ENCODE assay signal across 14 mouse cellular contexts in genomic region chr1:68780653-68781052, GRCm38 (mm10).
DNase-seq lines count a peak whose midpoint lies in the region; ATAC-seq and TF ChIP-seq lines count a peak whose summit lies in the region.
"Had no signal": no experiment of that assay in that cellular context is flagged by ENCODE, and none has a peak within 500 bp of the region (broad histone marks: within the 10 kb centered on the region; RNA-seq: fewer than 3 reads in every experiment).

No protein-coding gene starts in this region.

- ATAC-seq in embryonic facial prominence, embryonic 14.5 days (ENCODE audit: low read depth), result no peak
- ATAC-seq in lung, embryonic 15.5 days (ENCODE audit: borderline replicate concordance, extremely low read depth, low FRiP score, low TSS enrichment), result no peak; the same call in 1 of the 2 replicates
- no peak for ATAC-seq in neural tube, embryonic 15.5 days (ENCODE audit: low FRiP score)
- ATAC-seq: inflammation-experienced regulatory T-cells, adult 6 months; midbrain, embryonic 15.5 days had no signal

- 20% methylated on average over 2 of the region's 2 CpGs for WGBS in embryonic facial prominence, embryonic 14.5 days
- WGBS in embryonic facial prominence, embryonic 10.5 days, result 41% methylated on average over 2 of the region's 2 CpGs
- WGBS in lung, embryonic 15.5 days, result 9% methylated on average over 2 of the region's 2 CpGs
- WGBS in neural tube, embryonic 15.5 days, result 29% methylated on average over 2 of the region's 2 CpGs

- no peak overlapping the region for H3K4me2 ChIP-seq in embryonic facial prominence, embryonic 14.5 days (ENCODE audit: low read depth, low read length)
- no peak overlapping the region; the same call in 1 of the 2 replicates for H3K4me2 ChIP-seq in lung, embryonic 15.5 days
- H3K4me2 ChIP-seq in neural tube, embryonic 15.5 days, result no peak overlapping the region
- H3K4me2 ChIP-seq: midbrain, embryonic 15.5 days had no signal

- DNase-seq in embryonic facial prominence, embryonic 14.5 days (ENCODE audit: low spot score), result peak; percentile 6
- DNase-seq in embryonic facial prominence, embryonic 10.5 days (ENCODE audit: low spot score), result no peak
- DNase-seq in heart, postnatal 10 days, result peak; percentile 12 to 18
- DNase-seq in heart, adult 9 months (ENCODE audit: low spot score in 2 of 2), result no peak
- DNase-seq in lung, postnatal 10 days, result no peak
- DNase-seq: adrenal gland, postnatal 10 days; cerebellum, adult 8-10 months had no signal

- H3K9ac ChIP-seq in embryonic facial prominence, embryonic 14.5 days (ENCODE audit: low read depth, low read length), result no peak overlapping the region
- no peak overlapping the region for H3K9ac ChIP-seq in lung, embryonic 15.5 days
- H3K9ac ChIP-seq in neural tube, embryonic 15.5 days (replicated peaks), result no peak overlapping the region
- H3K9ac ChIP-seq: liver, embryonic 14.5 days; midbrain, embryonic 15.5 days had no signal

- H3K4me3 ChIP-seq in embryonic facial prominence, embryonic 14.5 days (ENCODE audit: low read depth, low read length), result no peak overlapping the region
- H3K4me3 ChIP-seq in embryonic facial prominence, embryonic 10.5 days, result no peak overlapping the region
- no peak overlapping the region for H3K4me3 ChIP-seq in lung, embryonic 15.5 days
- no peak overlapping the region for H3K4me3 ChIP-seq in embryonic fibroblast, embryonic 13.5 days (ENCODE audit: insufficient read depth, low read length)
- no peak overlapping the region for H3K4me3 ChIP-seq in neural tube, embryonic 15.5 days (replicated peaks)
- H3K4me3 ChIP-seq: hindbrain, embryonic 10.5 days; midbrain, embryonic 15.5 days had no signal

- TF ChIP-seq POLR2A in embryonic fibroblast, embryonic 13.5 days (IDR thresholded peaks at IDR 0.05; ENCODE audit: low read depth, low read length), result no peak

- no peaks in the 10 kb centered on the region for H3K36me3 ChIP-seq in embryonic facial prominence, embryonic 14.5 days (ENCODE audit: control insufficient read depth, insufficient read depth, low read length)
- no peaks in the 10 kb centered on the region for H3K36me3 ChIP-seq in embryonic facial prominence, embryonic 10.5 days (replicated peaks)
- no peaks in the 10 kb centered on the region for H3K36me3 ChIP-seq in lung, embryonic 15.5 days
- no peaks in the 10 kb centered on the region for H3K36me3 ChIP-seq in neural tube, embryonic 15.5 days
- H3K36me3 ChIP-seq: hindbrain, embryonic 10.5 days; midbrain, embryonic 15.5 days had no signal

- TF ChIP-seq CTCF in embryonic fibroblast, embryonic 13.5 days (IDR thresholded peaks at IDR 0.05; ENCODE audit: borderline replicate concordance, insufficient read depth, low read length), result no peak

- H3K27ac ChIP-seq in embryonic facial prominence, embryonic 14.5 days (replicated peaks; ENCODE audit: low read depth, low read length), result no peak overlapping the region
- H3K27ac ChIP-seq in embryonic facial prominence, embryonic 10.5 days (replicated peaks), result no peak overlapping the region
- H3K27ac ChIP-seq in lung, embryonic 15.5 days, result peak overlapping the region; percentile 60
- peak overlapping the region; percentile 61; the same call in 1 of the 2 replicates for H3K27ac ChIP-seq in embryonic fibroblast, embryonic 13.5 days (ENCODE audit: insufficient read depth, low read length)
- H3K27ac ChIP-seq in neural tube, embryonic 15.5 days (replicated peaks), result no peak overlapping the region
- H3K27ac ChIP-seq: hindbrain, embryonic 10.5 days; liver, embryonic 14.5 days; midbrain, embryonic 15.5 days had no signal

- intact Hi-C loops in heart, postnatal 10 days (cut with DNase I), result loop anchor here (10.0 kb wide), 1 partner anchor 324 kb away; the partner anchor contains the start of gene Erbb4

- no peaks in the 10 kb centered on the region for H3K9me3 ChIP-seq in embryonic facial prominence, embryonic 14.5 days (ENCODE audit: control insufficient read depth, low read length)
- no peaks in the 10 kb centered on the region for H3K9me3 ChIP-seq in embryonic facial prominence, embryonic 10.5 days
- no peaks in the 10 kb centered on the region for H3K9me3 ChIP-seq in lung, embryonic 15.5 days
- H3K9me3 ChIP-seq in neural tube, embryonic 15.5 days (replicated peaks), result no peaks in the 10 kb centered on the region
- H3K9me3 ChIP-seq: hindbrain, embryonic 10.5 days; midbrain, embryonic 15.5 days had no signal

- no peaks in the 10 kb centered on the region for H3K27me3 ChIP-seq in embryonic facial prominence, embryonic 14.5 days (replicated peaks; ENCODE audit: control insufficient read depth, insufficient read depth, low read length)
- H3K27me3 ChIP-seq in embryonic facial prominence, embryonic 10.5 days (replicated peaks; ENCODE audit: low read depth, poor library complexity, severe bottlenecking), result no peaks in the 10 kb centered on the region
- H3K27me3 ChIP-seq in lung, embryonic 15.5 days, result no peaks in the 10 kb centered on the region
- no peaks in the 10 kb centered on the region for H3K27me3 ChIP-seq in neural tube, embryonic 15.5 days (replicated peaks)
- H3K27me3 ChIP-seq: midbrain, embryonic 15.5 days had no signal

- no peaks in the 10 kb centered on the region for H3K4me1 ChIP-seq in embryonic facial prominence, embryonic 14.5 days (ENCODE audit: control insufficient read depth, insufficient read depth, low read length)
- peaks cover 6% of the 10 kb centered on the region; the same call in 1 of the 2 replicates for H3K4me1 ChIP-seq in embryonic facial prominence, embryonic 10.5 days
- H3K4me1 ChIP-seq in lung, embryonic 15.5 days, result 0 out of 2 replicates have a peak, but pooled peaks cover 5% of the 10 kb centered on the region
- H3K4me1 ChIP-seq in embryonic fibroblast, embryonic 13.5 days (ENCODE audit: control insufficient read depth, insufficient read depth, low read length), result peaks cover 5% of the 10 kb centered on the region; the same call in 1 of the 2 replicates
- H3K4me1 ChIP-seq in neural tube, embryonic 15.5 days, result no peaks in the 10 kb centered on the region
- H3K4me1 ChIP-seq: hindbrain, embryonic 10.5 days; midbrain, embryonic 15.5 days had no signal

Comparison
In these comparisons a context has a peak if more than half of its experiments do, and no peak if none do; other contexts are left out.
1. DNase-seq: peak in embryonic facial prominence, embryonic 14.5 days (single experiment) and heart, postnatal 10 days (2 of 2); none in embryonic facial prominence, embryonic 10.5 days (single experiment), heart, adult 9 months (0 of 2) and lung, postnatal 10 days (single experiment).
2. H3K27ac ChIP-seq: peak in lung, embryonic 15.5 days (single experiment) and embryonic fibroblast, embryonic 13.5 days (single experiment); none in embryonic facial prominence, embryonic 14.5 days (single experiment), embryonic facial prominence, embryonic 10.5 days (single experiment) and neural tube, embryonic 15.5 days (single experiment).